Mouse (Mus musculus) olfactory bulb, adult 2 months (tissue): ENCODE data around the gene Rab37. TPM values are rescaled to one million over a fixed set of nuclear protein-coding genes. Genes with fewer than 3 reads are reported as not detected.

Experiments
- H3K27ac ChIP-seq: fragments of 200-500 bp; 2 replicates; pipeline ENCODE4 v1.5.1; 2012; ENCODE audit warnings: low read depth, low read length; ENCODE audit not compliant: insufficient read depth
- H3K4me1 ChIP-seq: fragments of 200-500 bp; 2 replicates; pipeline ENCODE4 v1.6.1; 2012; ENCODE audit warnings: low read length; ENCODE audit not compliant: control insufficient read depth, insufficient read depth
- H3K4me3 ChIP-seq: fragments of 200-500 bp; 2 replicates; pipeline ENCODE4 v1.5.1; 2012; ENCODE audit warnings: mild to moderate bottlenecking, low read depth, low read length, moderate library complexity; ENCODE audit not compliant: insufficient read depth
- CTCF ChIP-seq: fragments of 200-500 bp; IDR thresholded peaks from 2 replicates; pipeline ENCODE4 v1.5.1; 2012; ENCODE audit warnings: low read depth, mild to moderate bottlenecking, low read length, moderate library complexity; ENCODE audit not compliant: insufficient read depth
- POLR2A ChIP-seq: fragments of 200-500 bp; IDR thresholded peaks from 2 replicates; pipeline ENCODE4 v1.6.1; 2012; ENCODE audit warnings: mild to moderate bottlenecking, low read depth, low read length, moderate library complexity; ENCODE audit not compliant: insufficient read depth
- WGBS: fragments of 180-500 bp; shearing (Covaris S2); methylation state at CpG from one replicate; pipeline ENCODE4 v1.1.7; 2018; 5-methylcytosine and 5-hydroxymethylcytosine counted together
- polyA plus RNA-seq: library from polyadenylated mRNA; stranded (reverse); fragments of >200 nt; gene quantifications from 2 replicates; pipeline ENCODE4 v1.2.4, GENCODE M21; 2012; ENCODE audit warnings: low replicate concordance; ENCODE audit not compliant: missing spikeins, insufficient read depth, insufficient read length

Gene Rab37
- polyA plus RNA-seq, 1 experiment, result not detected

DNA sequence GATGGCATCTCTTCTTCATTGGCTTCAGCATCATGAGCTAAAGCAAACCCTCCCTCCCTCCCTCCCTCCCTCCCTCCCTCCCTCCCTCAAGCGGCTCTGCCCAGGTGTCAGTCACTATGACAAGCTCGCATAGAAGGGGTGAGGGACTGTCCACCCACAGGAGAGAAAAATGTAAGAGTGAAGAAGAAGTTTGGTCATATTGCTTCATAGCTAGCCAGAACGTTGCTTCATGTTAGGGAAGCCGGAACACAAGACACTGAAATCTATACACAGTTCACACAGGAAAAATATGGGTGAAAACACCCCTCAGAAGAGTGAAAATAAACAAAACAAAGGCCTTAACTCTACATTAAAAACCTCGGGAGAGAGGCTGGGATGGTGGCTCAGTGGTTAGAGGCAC, 19.0 kb downstream of the Rab37 start:
- TF ChIP-seq POLR2A, result no peak
- TF ChIP-seq CTCF, result no peak
- 83% methylated on average over 4 of the region's 5 CpGs for WGBS
- H3K4me3 ChIP-seq, result no peak overlapping the region
- H3K4me1 ChIP-seq, result no peaks in the 10 kb centered on the region
- H3K27ac ChIP-seq, result no peak overlapping the region

DNA sequence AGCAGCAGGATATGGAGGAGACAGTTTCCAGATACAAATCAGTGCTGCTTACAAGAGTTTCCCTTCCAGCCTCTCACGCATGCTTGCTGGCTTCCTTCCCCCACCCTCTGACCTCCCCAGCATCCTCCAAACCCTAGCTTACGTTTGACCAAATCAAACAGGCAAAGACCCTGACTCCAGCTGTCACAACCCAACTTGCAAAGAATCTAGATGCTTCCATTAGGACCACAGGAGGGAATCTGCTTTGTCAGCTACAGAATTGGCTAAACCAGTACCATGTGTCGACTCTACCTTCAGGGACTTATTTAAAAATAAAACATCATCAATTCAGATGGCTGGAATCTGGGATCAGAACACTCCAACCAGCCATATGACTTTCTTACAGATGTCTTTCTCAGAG, 21.0 kb downstream of the Rab37 start:
- 65% methylated on average over 3 of the region's 3 CpGs for WGBS

DNA sequence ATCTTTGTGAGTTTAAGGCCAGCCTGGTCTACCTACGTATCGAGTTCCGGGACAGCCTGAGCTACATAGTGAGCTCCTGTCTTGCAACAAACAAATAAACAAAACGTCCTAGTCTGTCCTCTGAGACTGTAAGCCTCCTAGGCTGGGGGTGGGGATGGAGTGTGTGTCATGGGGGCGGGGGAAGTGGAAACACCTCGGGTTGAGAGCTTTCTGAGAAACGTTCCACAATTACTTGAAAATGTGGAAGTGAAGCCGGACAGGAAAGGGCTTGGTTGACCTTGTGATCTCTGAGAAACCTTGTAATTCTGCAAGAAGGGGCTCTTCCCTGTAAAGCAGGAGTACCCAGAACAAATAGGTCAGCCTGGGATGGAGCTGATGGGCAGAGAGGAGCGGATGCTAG, 28.2 kb downstream of the Rab37 start:
- TF ChIP-seq CTCF, result no peak
- TF ChIP-seq POLR2A, result no peak
- Histone ChIP-seq H3K27ac (no peak overlapping the region), H3K4me1 (no peaks in the 10 kb centered on the region), H3K4me3 (no peak overlapping the region)
- 74% methylated on average over 9 of the region's 9 CpGs for WGBS

More for the DNA sequence above, 21.0 kb downstream of the Rab37 start:
- H3K4me1 ChIP-seq, result no peaks in the 10 kb centered on the region
- H3K4me3 ChIP-seq, result no peak overlapping the region
- no peak overlapping the region for H3K27ac ChIP-seq
- TF ChIP-seq CTCF (no peak), POLR2A (no peak)

DNA sequence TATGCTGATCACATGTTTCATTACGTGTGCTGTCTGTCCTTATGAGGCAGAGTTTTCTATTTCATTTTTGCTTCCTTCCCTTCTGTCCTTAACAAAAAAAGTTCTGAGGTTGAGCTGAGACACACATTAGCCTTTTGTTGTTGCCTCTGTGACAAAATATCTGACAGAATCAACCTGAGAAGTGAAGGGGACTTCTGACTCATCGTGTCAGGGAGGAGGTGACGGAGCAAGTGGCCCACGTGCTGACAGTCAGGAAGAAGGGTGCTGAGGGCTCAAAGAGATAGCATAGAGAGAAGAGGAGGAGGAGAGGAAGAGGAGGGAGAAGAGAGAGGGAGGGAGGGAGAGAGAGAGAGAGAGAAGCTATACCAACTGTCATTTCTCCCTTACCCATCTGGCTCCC, 37.3 kb downstream of the Rab37 start:
- H3K4me3 ChIP-seq, result no peak overlapping the region
- 85% methylated on average over 4 of the region's 4 CpGs for WGBS
- TF ChIP-seq CTCF, result no peak
- TF ChIP-seq POLR2A, result no peak
- no peak overlapping the region for H3K27ac ChIP-seq
- H3K4me1 ChIP-seq, result no peaks in the 10 kb centered on the region

DNA sequence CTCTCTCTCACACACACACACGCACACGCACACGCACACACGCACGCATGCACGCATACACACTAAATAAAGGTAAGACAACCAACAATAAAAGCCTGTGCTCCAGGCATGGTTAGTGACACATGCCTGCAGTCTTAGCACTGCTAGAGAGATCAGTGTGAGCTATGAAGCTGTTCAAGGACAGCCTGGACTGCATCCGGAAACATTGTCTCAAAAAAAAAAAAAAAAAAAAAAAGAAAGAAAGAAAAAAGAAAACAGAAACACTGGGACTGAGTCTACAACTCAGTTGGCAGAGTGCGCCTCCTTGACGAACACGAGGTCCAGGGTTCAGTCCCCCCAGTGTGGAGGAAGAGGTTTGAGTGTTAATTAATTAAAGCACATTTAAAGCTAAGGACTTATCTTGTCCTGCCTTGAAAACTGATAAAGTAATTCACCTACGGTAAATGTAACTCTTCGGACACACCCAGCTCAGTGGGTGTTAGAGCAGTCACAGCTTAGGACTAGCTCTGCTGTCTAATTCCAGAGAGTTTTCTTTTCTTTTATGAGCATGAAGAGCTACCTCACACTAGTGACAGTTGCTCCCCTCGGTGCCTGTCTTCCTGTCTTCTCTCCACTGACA, 38.4 kb downstream of the Rab37 start:
- TF ChIP-seq CTCF (no peak), POLR2A (no peak)
- no peak overlapping the region for H3K27ac ChIP-seq
- no peaks in the 10 kb centered on the region for H3K4me1 ChIP-seq
- 84% methylated on average over 13 of the region's 13 CpGs for WGBS
- no peak overlapping the region for H3K4me3 ChIP-seq

DNA sequence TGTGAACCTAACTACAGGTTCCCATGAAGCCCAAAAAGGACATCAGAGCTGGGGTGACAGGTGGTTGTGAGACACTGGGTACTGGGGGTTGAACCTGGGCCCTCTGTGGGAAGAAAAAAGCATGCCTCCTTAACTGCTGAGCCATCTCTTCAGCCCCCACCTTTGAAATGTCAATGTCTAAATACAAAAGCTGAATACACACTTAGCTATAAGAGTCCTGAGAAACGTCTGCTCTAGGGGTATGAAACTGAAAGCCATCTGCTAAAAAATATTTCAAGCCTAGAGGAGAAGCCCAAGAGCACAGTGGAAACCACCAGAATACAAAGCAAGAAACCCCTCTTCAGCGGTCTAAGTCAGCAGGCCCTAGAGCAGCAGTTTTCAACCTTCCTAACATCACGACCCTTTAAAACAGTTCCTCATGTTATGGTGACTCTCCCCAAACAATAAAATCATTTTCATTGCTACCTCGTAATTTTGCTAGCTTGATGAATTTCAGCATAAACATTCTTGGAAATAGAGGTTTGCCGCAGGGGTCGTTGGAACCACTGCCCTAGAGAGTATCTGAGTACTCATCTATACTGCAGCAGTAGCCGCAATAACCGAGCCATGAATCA, 40.6 kb downstream of the Rab37 start:
- Histone ChIP-seq H3K4me1 (no peaks in the 10 kb centered on the region), H3K4me3 (no peak overlapping the region), H3K27ac (no peak overlapping the region)
- 89% methylated on average over 8 of the region's 8 CpGs for WGBS
- TF ChIP-seq CTCF, result no peak
- no peak for TF ChIP-seq POLR2A

DNA sequence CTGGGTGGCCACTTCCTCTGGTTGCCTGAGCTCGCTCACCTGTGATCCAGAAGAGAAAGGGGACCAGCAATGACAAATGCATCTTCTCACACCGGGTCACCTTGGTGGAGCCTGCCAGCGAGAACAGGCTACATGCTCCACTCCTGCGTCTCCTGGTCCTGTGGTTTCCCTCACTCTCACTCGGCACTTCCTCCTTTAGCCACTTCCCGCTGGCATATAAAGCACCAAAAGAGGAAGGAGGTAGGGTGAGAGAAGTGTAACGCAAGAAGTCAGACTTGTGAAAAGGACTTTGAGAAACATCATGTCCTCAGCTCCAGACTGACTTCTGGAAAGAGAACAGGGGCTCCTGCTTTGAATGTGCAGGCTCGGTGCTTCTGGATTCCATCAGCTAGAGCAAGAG, 42.6 kb downstream of the Rab37 start, which contains the start of gene Cd300lf:
Cd300lf (minus strand) TSS at position 193 of the 400 bp plus-strand sequence.
- TF ChIP-seq CTCF (no peak), POLR2A (no peak)
- Histone ChIP-seq H3K4me3 (no peak within 1 kb of the TSS), H3K27ac (no peak within 1 kb of the TSS), H3K4me1 (no peaks in the 10 kb centered on the region)
- 81% methylated on average over 8 of the region's 8 CpGs for WGBS

DNA sequence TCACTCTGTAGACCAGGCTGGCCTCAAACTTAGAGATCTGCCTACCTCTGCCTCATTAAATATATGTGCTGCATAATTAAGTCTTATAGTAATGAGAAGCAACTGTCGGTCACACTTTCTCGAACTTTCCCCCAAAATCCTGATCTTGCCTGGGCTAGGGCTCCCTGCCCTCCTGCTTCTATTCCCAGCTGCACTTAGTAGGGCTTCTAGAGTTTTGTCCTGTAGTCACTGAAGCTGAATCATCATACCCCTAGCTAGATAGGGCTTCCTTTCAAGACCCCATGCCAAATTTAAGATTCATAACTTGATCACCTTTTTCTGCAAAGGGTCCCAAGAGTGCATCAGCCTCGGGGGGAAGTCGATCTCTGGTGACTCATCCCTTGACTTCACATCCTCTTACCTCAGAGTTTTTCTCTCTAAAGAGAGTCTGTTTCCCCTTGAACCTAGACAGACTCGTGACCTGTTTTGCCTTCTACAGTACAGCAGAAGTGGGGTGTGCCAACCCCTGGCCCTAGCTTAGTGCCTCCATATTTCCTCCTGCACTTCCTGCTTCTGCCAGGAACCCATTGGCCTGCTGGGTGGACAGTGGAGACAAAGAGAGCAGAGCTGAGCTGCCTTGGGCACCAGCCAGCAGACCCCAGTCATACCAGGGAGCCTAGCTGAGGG, 47.5 kb downstream of the Rab37 start:
- TF ChIP-seq POLR2A (no peak), CTCF (no peak)
- Histone ChIP-seq H3K4me3 (no peak overlapping the region), H3K4me1 (no peaks in the 10 kb centered on the region), H3K27ac (no peak overlapping the region)
- WGBS, result 83% methylated on average over 5 of the region's 5 CpGs

DNA sequence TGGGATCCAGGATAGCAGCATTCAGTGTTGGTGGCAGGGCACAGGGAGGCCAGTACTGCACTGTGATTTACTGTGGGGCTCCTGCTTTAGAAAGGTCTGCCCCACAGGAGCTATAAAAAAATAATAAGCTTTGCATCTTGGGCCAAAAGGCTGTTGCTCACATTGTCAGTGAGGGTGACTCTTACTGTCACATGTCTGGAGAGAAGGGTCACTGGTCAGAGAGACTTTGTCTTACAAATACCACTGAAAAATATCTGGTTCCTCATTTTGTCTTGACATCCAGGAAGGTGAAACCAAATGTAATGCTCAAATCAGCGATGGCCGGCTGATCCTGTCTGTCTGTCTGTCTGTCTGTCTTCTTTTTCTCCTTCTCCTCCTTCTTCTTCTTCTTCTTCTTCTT, 50.7 kb downstream of the Rab37 start:
- WGBS, result 92% methylated on average over 2 of the region's 2 CpGs
- H3K4me3 ChIP-seq, result no peak overlapping the region
- TF ChIP-seq CTCF, result no peak
- no peak for TF ChIP-seq POLR2A
- no peaks in the 10 kb centered on the region for H3K4me1 ChIP-seq
- no peak overlapping the region for H3K27ac ChIP-seq

DNA sequence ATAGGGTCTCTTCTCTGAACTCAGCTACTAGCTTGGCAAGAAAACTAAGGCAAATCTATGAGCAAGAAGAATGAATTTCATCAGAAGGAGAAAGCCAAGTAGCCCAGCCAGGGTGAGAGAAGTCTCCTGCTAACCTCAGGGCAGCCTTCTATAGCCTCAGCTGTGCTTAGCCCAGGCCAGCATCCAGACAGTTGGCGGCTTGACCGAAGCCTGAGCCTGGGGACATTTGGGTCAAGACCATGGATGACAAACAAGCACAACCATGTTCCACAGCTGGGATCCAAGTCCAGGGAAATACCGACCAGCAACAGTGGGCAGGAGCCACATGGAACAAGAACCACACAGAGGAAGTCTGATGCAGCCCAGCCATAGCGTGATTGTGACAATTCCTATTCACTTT, 56.6 kb downstream of the Rab37 start:
- 71% methylated on average over 4 of the region's 4 CpGs for WGBS
- H3K4me3 ChIP-seq, result no peak overlapping the region
- H3K4me1 ChIP-seq, result no peaks in the 10 kb centered on the region
- H3K27ac ChIP-seq, result no peak overlapping the region
- TF ChIP-seq CTCF, result no peak
- no peak for TF ChIP-seq POLR2A
